10 mouse cellular contexts compared by ENCODE assay signal in genomic region chr1:120596319-120596718, GRCm38 (mm10). TPM values are rescaled to one million over a fixed set of nuclear protein-coding genes. Genes with fewer than 3 reads are reported as not detected.
DNase-seq lines count a peak whose midpoint lies in the region; ATAC-seq lines count a peak whose summit lies in the region.
"Had no signal": no experiment of that assay in that cellular context is flagged by ENCODE, and none has a peak within 500 bp of the region (broad histone marks: within the 10 kb centered on the region; RNA-seq: fewer than 3 reads in every experiment).

No protein-coding gene starts in this region.

- peaks cover 99% of the 10 kb centered on the region for H3K27me3 ChIP-seq in forebrain, embryonic 13.5 days
- peaks cover 100% of the 10 kb centered on the region for H3K27me3 ChIP-seq in limb, embryonic 10.5 days (ENCODE audit: low read depth, poor library complexity, severe bottlenecking)

- 1% methylated on average over 21 of the region's 21 CpGs for WGBS in forebrain, embryonic 13.5 days
- under 1% methylated on average over 21 of the region's 21 CpGs for WGBS in limb, embryonic 10.5 days

- H3K9me3 ChIP-seq in forebrain, embryonic 13.5 days (replicated peaks): no peaks in the 10 kb centered on the region
- no peaks in the 10 kb centered on the region for H3K9me3 ChIP-seq in limb, embryonic 10.5 days (replicated peaks)

- H3K4me1 ChIP-seq in forebrain, embryonic 13.5 days: no peaks in the 10 kb centered on the region
- H3K4me1 ChIP-seq in limb, embryonic 10.5 days: peaks cover 18% of the 10 kb centered on the region

- peak; percentile 77 to 80 for DNase-seq in cerebellum, postnatal 10 days
- no peak for DNase-seq in cerebellum, adult 11-12 months
- peak; percentile 78 for DNase-seq in 3T3-L1 (ENCODE audit: low read depth, low spot score)
- DNase-seq in limb, embryonic 10.5 days (ENCODE audit: low spot score): peak; percentile 72
- DNase-seq in skeletal muscle tissue, adult 2 months (ENCODE audit: low read depth, low spot score): peak; percentile 39
- DNase-seq in frontal cortex, postnatal 14 days (ENCODE audit: low spot score in 2 of 2): no peak
- no peak for DNase-seq in cerebellum, adult 11 months

- H3K4me3 ChIP-seq in forebrain, embryonic 13.5 days: no peak overlapping the region
- H3K4me3 ChIP-seq in limb, embryonic 10.5 days: peak overlapping the region; percentile 39
- H3K4me3 ChIP-seq: erythroblast, embryonic 14.5 days had no signal

- no peak overlapping the region for H3K27ac ChIP-seq in forebrain, embryonic 13.5 days
- H3K27ac ChIP-seq in limb, embryonic 10.5 days: no peak overlapping the region

- no peak overlapping the region for H3K9ac ChIP-seq in forebrain, embryonic 13.5 days

- peak overlapping the region; percentile 26; the same call in 1 of the 2 replicates for H3K4me2 ChIP-seq in forebrain, embryonic 13.5 days

- ATAC-seq in forebrain, embryonic 13.5 days: no peak

- no peaks in the 10 kb centered on the region for H3K36me3 ChIP-seq in forebrain, embryonic 13.5 days (ENCODE audit: poor library complexity, severe bottlenecking)
- no peaks in the 10 kb centered on the region for H3K36me3 ChIP-seq in limb, embryonic 10.5 days

RNA-seq across cellular contexts. Expression of gene En1, which starts 5.9 kb away (rescaled TPM):
- 0.13 TPM in 1 of 2 replicates, not detected in the other for polyA plus RNA-seq in forebrain, embryonic 13.5 days (2015; fragmentation: Nextera tagmentation; extraction: Ambion mirVana)
- 0.91 and 1.0 TPM in 2 replicates for polyA plus RNA-seq in limb, embryonic 10.5 days (2016; fragmentation: Nextera tagmentation; extraction: Ambion mirVana)
- polyA plus RNA-seq: erythroblast, embryonic 14.5 days; spleen, adult 2 months had no signal

Comparison
In these comparisons a context has a peak if more than half of its experiments do, and no peak if none do; other contexts are left out.
1. DNase-seq: peak in cerebellum, postnatal 10 days (2 of 2), 3T3-L1 (single experiment), limb, embryonic 10.5 days (single experiment) and skeletal muscle tissue, adult 2 months (single experiment); none in cerebellum, adult 11-12 months (single experiment), frontal cortex, postnatal 14 days (0 of 2) and cerebellum, adult 11 months (single experiment).